Mouse (Mus musculus) cerebellum, postnatal 36 days (tissue): ENCODE data around the gene Mllt10.
A peak's percentile ranks its signal among the peaks of the same experiment; 100 is the strongest.

Experiments
- DNase-seq, 2 experiments: peaks; one replicate each; pipeline ENCODE4 v3.0.0; 2021 to 2022; ENCODE audit warnings: mixed read lengths in 2 of 2

Mllt10 gene

GRCm38 (mm10) chr2:18205118-18205517 is 150.1 kb downstream of the Mllt10 start:
- DNase-seq: peak in 1 of 2 experiments; percentile 42

- DNase-seq: no peak
Observed at GRCm38 (mm10) chr2:18206811-18207210, 151.8 kb downstream of the Mllt10 start.

DNA sequence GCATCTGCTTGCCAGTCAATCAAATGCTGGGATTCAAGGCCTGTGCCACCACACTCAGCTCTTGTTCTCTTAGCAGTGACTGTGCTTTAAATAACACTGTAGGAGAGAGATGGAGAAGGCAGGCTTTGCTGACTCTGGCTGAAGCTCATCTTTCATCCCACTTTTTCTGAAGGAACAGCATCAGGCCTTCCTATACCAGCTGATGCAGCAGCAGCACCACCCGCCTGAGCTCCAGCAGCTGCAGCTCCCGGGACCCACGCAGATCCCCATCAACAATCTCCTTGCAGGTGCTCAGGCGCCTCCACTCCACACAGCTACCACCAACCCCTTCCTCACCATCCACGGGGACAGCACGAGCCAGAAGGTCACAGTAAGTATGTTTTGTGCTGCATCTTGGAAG is 153.5 kb downstream of the Mllt10 start:
- no peak for DNase-seq

DNA sequence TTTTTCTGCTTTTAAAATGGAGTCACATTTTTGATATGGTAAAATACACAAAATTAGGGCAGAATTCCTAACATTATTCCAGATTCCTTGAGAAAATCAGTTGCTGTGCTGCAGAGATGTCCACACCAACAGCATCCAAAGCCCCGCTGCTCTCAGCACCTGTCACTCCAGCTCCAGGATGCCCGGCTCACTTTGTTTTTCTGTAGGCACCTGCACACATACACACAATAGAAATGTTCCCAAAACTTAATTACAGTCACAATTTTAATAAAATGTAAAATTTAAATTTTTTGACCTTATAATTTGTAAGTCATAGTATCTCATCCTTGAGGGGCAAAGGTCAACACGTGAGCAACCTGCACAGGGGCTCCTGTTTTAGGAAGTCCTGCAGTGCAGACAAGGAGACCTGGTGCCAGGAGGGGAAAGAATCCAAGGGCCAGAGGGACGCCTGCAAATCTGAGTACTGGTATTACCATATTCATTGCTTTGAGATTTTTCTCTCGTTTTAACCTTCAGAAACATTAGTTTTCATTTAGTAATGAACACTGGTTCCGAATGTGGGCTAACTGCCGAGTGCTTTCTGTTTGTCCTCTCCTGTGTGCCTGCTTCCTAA is 154.3 kb downstream of the Mllt10 start:
- peak; percentile 48 for DNase-seq

- DNase-seq: no peak
Observed at GRCm38 (mm10) chr2:18209948-18210347, 154.9 kb downstream of the Mllt10 start.

- DNase-seq: no peak
Observed at GRCm38 (mm10) chr2:18214031-18214430, 159.0 kb downstream of the Mllt10 start.

- DNase-seq: peak; percentile 89 to 94
Observed at GRCm38 (mm10) chr2:18217867-18218266, 162.8 kb downstream of the Mllt10 start.

- peak; percentile 47 to 52 for DNase-seq
Observed at GRCm38 (mm10) chr2:18218500-18218899, 163.5 kb downstream of the Mllt10 start.

DNA sequence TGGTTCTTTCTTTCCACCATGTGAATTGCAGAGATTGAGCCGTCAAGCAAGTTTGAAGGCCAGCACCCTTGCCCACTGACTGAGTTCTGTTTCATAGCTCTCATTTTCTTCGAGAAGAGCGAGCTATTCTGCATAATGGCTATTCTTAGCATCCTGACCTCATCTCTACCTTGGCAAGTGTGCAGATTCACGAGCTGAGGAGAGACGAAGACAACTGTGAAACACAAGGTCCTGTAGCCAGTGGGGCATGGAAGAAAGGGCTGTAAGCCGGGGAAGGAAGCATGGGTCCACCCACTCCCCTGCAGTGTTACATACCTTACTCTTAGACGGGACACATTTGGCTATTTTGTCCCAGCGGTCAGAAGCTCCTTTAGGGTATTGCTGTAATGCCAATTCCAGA is 164.1 kb downstream of the Mllt10 start:
- peak; percentile 27 to 51 for DNase-seq

DNA sequence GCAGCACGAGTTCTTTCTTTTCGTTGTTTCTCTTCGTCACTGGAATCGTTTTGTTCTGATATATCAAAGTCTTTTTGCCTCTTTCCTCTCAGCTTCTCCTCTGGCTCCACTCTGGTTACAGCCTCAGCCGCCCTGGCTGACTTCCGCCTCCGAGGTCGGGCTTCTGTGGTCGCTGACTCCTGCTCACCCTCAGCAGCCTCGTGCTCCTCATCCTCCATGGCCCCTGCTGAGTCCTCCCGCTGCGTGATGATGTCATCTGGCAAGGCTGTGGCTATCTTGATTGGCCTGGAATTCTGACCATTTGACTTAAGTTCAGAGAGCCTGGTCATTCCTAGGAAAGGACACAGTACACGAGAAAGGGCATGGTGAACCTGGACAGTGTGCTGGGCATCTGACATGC is 164.5 kb downstream of the Mllt10 start:
- DNase-seq: peak in 1 of 2 experiments; percentile 29

GRCm38 (mm10) chr2:18228486-18229062 is 173.5 kb downstream of the Mllt10 start:
- no peak for DNase-seq

DNA sequence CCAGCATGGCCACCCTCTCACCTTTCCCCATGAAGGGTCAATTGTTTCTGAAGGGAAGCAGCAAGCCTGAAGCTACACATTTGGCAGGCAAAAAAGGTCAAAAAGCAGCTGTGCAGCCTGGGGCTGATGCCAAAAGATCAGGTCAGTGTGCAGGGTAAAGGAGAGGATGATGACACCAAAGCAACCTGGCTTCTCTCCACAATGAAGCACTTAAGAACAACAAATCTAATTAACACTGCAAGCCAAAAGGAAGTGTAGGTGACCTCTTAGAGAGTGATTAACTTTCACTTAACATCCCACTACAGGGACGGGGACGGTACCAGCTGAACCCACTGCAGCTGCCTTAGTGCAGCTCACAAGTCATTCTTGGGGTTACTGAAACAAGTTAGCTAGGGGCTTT is 174.2 kb downstream of the Mllt10 start:
- DNase-seq: no peak

- DNase-seq: no peak
Observed at GRCm38 (mm10) chr2:18231143-18231542, 176.1 kb downstream of the Mllt10 start.

DNA sequence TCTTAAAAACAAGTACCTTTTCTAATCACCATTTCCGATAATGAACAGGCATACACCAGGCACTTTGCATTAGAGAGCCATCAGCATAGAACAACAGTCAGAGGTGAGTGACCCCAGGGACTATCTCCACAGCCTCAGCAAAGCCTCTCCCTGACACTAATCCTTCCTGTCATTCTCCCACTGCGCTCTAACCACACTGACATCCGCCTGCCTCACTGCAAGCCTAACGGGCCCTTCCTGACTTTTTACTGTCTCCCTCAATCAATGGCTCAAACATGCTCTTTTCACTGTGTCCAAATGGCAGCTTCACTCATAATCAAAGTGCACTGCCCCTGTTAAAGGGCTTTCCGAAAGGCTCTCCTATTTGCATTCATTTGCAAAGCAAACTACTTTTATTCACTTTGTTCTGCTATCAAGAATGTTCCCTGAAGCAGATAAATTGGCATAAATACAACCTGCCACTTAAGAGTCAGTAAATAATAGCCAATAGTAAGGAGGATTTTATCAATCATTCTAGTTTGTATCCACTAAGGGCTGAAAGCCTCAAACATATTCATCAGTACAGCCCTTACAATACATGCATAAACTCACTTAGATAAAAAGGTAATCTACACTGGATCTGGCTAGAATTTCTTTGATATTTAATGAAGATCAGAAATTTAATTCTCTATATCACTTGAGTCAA is 178.0 kb downstream of the Mllt10 start:
- DNase-seq: no peak

DNA sequence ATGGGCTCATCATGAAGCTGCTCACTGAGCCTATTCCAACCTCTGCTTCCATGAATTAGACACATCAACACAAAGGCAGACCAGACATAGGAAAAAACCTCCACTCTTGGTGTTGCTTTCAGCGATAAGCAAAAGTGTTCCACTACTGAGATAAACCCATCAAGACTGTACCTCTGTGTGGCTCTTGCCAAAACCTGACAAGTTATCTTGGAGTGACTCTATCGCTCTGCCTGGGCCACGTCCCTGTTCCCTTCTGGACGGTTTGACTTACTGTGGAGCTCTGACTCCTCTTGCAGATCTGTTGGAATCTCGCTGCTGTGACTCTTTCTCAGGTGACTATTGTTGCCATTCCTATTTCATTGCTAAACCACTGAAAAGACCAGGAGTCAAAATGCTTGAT is 180.5 kb downstream of the Mllt10 start:
- DNase-seq: no peak

DNA sequence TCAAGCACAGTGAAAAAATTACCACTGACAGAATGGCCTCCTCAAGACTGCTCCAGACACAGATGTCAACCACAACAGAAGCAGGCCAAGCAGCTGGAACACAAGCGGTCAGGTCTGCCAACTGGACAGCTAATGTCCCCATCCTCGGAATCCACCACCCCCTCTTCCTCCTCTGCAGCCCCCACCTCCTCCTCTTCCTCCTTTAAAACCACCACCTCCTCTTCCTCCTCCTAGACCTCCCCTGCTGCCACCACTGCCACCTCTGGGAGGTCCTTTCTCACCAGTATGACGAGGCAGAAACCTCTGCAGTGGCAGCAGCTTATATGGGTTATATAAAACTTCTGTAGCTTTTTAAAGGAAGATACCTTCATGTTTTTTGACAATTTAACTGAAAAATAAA is 194.2 kb downstream of the Mllt10 start:
- no peak for DNase-seq
